Mouse (Mus musculus) CH12F3 (cell line): ENCODE measurements around the gene Igsf9.

ENCODE experiments used
- in situ Hi-C: fragments of 300-500 bp; cut with MboI; formaldehyde crosslinking; loops from 2 replicates; pipeline ENCODE4 v1.14.3; 2020; ENCODE audit warnings: low sequenced_read_pairs

Igsf9 gene

DNA sequence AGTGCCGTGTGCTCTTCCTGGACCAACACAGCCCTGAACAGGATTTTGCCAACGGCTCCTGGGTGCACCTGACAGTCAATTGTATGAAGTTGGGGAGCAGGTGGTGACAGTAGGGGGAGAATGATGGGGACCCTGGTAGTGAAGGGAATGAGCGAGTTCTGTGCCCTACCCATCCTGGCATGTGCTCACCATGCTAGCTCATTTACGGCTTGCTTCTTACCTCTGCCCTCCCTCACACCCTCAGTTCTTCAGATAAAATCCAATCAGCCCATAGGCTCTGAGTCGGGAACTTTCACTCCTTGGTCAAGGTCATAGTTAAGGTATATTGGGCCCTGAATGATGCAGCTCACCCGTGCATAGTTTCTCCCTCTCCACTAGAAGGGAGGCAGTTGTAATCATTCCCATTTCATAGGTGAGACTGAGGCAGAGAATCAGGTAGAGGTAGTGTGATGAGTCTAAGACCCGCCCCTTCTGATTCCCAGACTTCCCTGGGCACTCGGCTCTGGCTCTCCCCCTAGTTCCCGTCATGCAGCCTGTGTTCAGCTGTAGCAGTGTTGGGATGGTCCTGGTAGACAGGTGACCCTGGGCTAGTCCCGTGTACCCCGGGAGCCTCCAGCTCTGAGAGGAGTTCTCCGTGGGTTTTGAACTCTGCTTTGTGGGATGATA is 8.1 kb downstream of the Igsf9 start:
- in situ Hi-C loops: no loop called here

DNA sequence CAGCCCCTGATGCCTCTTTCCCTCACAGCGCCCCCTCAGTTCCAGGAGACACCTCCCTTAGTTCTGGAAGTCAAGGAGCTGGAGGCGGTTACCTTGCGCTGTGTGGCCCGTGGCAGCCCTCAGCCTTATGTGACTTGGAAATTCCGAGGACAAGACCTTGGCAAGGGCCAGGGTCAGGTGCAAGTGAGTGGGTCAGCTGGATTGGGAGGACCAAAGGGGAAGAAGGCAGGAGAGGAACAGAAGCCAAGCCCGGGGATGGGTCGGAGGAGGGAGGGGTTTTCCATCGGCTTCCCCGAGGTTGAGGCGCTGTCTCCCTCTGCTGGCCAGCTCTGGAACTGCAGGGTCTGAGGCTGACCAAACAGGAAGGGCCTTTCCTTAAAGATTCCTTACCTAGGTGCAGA is 8.7 kb downstream of the Igsf9 start:
- in situ Hi-C loops: no loop called here

DNA sequence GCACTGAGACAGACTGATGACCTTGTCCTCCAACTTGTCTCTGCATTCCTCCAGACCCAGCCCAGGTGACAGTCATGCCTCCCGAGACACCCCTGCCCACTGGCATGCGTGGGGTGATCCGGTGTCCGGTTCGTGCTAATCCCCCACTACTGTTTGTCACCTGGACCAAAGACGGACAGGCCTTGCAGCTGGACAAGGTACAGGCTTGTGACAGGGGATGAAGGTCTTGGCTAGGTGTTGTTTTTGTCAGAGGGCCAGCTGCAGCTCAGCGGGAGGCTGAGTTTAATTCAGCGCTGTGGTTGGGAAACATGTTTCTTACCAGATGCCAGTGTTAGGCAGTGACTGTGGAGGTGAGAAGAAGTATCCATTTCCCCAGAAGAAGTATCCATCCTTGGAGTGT is 10.5 kb downstream of the Igsf9 start:
- in situ Hi-C loops: no loop called here

DNA sequence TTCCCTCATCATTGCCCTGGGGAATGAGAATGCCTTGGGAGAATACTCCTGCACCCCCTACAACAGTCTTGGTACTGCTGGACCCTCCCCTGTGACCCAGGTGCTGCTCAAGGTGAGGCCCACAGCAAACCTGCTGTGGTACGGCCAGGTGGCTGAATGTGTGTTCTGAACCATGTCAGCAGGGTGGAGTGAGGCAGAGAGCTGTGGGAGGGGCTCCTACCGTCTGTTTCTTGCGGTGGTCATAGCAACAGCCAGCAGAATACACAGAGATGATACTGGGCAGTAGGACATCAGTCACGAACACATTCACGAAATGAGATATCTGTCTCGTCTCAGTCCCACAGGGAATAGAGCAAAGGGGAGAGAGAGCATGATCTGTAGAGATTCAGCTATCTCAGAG is 11.9 kb downstream of the Igsf9 start:
- in situ Hi-C loops: no loop called here

DNA sequence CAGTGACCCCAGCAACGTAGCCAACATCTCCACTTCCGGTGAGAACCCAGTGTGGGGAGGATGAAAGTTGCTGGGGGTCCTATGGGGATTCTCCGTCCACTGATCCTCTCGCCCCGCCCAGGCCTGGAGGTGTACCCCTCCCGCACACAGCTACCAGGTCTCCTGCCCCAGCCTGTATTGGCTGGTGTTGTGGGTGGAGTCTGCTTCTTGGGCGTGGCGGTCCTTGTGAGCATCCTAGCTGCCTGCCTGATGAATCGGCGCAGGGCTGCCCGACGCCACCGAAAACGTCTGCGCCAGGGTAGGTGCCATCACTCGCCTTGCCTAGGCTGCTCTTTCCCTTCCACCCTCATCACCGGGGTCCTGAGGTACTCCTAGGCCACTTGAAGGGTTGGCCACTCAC is 14.4 kb downstream of the Igsf9 start:
- in situ Hi-C loops: no loop called here

DNA sequence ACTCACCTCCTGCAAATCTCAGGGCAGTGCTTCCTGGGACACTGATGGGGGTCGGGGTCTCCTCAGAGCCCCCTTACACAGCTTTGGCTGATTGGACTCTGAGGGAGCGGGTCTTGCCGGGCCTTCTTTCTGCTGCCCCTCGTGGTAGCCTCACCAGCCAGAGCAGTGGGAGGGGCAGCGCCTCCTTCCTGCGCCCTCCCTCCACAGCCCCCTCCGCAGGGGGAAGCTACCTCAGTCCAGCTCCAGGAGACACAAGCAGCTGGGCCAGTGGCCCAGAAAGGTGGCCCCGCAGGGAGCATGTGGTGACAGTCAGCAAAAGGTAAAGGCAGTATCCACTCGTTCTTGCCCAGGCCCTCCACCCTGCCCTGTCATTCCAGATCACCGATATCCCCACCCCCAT is 15.8 kb downstream of the Igsf9 start:
- in situ Hi-C loops: no loop called here

DNA sequence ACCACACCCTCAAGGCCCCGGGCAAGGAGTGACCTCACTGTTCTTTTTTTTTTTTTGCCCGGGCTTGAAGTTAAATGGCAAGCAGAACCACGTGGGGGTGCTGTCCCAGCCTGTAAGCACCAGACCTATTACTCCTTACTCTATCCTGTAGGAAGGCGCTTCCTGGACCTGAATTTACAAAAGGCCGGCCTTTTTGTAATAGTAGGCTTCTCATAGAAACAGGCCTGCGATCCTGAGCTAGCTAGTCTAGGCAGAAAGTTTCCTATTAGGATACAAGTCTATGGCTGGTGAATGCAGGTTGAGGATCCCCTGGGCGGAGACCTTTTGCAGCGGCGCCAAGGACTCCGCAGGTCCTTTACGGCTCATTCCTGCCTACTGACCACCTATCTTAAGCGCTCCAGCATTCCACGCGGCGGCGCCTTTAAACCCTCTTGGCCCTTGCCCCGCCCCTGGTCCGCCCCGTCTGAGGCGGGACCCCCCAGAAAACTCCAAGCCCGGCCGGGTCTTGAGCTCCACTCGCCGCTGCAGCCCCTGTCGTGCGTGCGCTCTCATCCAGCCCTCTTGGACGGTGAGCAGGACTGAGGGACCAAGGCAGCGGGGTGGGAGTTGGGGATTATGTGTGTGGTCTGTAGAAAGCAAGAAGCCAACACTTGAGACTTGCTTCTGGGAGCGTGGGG is 18.3 kb downstream of the Igsf9 start, which contains the start of gene Tagln2:
Gene Tagln2, plus strand, starts transcription at position 283 of the 677 bp plus-strand sequence.
- in situ Hi-C loops: no loop called here

DNA sequence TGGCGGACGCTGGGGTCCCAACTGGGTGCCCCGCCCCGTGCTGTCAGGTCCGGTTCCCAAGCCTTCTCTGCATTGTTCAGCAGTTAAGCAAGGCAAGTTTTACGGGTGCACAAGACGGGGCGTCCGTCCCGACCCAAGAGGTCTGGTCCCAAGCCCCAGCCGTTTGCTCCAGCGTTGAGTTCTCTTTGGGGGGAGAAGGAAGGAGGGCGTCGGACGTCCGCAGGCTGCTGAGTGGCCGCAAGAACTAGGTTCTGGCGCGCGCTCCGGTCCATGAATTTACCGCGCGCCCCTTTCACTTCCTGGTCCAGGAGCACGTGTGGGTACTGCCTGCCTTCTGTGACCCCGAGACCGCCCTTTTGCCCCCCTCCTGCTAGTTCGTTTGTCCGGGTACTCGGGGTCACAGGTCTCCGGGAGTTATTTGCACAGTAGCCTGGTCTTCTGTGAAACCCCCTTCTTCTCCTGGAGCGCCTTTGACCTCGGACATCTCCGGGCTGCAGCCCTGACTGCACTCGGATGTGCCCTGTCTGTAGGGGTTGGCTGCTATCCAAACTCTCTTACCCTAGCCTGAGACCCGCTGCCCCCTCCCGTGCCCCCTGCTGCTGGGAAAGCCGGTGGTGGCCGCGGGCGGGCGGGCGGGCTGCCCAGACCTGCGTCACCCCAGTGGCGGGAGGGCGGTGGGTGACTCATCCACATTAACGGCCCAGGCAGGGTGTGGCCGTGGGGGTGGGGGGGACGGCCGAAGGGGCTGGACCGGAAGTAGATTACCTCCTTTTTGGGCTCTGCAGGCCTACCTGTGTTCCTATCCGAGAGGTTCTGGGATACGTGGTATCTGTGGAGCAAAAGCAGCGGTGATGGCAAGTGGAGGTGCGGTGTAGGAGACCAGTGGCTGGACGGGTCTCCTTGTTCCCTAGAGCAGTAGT is 19.1 kb downstream of the Igsf9 start:
- in situ Hi-C loops: no loop called here

DNA sequence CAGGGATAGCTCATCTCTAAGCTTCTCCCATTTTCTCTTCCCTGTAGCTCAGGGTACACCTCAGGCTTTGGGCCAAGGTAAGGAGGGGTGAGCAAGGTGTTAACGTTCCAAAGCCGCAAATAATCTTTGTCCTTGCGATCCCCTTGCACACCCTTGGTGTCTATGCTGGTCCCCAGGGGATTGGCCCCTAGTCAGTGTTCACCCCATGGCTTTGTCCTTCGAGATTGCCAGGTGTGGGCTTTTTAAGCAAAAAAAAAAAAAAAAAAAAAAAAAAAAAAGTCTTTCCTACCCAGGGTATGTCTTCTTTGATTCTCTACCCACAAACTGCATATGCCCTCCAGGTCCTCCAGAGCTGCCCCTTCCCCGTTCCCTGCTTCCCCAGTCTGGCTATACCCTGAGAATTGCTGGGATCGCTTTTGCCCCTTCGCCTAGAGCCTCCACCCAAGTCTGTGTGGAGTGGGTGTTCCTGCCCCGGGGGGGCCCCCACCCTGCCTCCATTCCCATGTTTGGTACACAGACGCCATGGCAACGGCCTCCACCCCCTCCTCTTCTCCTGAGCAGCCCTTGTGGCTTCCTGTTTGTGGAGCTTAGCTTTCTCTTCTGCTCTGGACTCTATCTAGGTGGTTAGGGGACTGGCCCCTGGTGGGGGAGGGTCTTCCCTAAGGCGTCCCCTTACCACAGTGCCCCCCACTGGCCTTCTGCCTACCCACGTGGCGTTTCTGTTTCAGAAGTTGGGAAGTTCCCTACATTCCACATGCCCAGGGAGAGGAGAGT is 20.0 kb downstream of the Igsf9 start:
- in situ Hi-C loops: no loop called here

DNA sequence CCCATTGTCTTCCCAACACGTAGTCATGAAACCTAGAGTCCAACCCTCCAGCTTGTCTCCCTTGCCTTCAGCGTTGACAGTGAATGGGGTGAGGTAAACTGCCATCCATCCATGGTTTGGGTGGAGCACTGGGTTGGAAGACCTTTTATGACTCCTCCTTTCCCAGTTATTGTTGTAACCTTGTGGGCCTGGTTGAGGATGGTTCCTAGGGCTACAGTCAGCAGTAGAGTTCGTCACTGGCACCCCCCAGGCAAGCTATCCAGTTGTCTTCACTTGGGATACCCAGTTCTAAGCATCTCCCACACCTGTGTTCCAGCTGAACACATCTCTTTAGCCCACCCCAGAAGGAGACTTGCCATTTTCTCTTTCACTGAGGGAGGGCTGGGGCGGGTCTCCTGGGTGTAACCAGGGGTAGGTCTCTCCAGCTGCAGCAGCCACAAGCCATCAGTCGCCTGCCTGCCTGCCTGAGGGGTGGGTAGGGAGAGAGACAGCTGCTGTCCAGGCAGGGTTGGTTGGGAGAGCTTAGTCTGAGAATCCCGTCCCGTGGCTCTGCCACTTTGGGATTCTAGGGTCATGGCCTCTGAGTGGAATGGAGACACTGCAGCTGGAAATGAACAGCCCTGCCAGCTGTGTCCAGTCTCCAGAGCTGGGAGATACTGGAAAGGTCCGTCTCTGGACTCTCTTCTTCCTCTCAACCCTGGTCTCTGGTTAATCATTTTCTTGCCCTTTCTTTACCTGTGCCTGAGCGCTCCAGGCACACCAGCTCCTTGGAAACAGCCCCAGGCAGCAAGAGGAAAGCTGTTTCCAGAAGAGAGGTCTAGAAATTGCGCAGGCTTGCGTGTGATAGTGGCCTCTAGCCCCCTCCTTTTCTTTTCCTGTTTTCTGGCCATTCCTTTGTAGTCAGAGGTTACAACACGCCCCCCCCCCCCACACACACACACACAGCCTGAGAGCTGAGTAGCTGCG is 20.8 kb downstream of the Igsf9 start:
- in situ Hi-C loops: no loop called here

DNA sequence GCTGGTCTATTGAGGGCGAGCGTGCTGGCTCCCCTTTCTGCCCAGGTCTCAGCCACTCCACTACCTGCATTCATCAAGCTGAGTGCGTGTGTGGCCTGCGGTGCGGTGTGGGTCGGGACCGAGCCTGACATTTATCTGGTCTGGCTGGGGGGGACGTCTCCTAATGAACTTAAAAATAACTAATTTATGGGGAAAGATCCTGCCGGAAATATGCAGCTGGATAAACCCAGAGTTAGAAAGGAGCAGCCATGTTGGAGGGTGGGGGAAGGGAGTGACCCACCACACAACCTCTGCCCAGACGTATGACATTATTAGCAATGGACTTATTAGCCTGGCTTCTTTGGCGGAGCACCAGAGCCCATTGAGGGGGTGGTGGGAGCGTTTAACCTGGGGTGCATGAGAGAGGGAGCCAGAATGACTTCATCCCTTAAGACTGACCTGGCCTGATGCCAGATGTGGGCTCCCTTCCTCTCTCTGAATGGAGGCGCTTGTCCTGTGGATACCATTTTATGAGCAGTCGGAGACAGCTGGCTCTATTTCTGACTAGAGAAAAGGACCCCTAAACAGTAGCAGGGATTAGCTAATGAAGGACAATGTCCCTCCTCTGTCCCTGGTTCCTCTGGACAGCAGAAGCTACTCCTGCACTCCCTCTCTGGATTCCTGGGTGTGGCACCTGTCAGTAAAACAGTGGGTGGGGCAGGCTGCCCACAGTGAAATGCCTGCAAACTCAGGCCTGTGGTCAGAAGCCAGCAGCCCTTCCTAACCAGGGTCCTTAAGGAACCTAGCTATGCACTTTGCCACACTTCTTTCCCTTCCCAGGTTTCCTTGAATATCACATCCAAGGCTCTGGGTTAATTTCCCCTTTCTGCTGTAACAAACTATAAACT is 21.8 kb downstream of the Igsf9 start:
- in situ Hi-C loops: no loop called here

DNA sequence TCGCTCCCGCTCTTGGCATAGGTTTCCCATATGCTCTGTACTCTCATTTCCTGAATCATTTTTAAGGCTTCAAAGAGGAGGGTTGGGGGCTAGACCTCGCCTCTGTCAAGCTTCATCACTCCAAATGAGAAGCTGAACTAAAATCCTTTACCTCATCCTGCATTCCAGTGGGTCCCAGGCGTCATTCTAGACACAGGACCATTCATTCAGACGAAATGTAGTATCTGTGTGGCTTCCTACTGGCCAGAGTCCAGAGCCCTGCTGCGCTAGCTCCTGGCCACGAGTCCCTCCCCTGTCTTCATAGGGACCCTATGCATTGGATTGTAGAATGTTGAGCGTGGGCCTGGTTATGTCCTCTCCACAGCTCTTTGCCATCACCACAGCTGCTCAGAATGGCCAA is 23.2 kb downstream of the Igsf9 start:
- in situ Hi-C loops: no loop called here

DNA sequence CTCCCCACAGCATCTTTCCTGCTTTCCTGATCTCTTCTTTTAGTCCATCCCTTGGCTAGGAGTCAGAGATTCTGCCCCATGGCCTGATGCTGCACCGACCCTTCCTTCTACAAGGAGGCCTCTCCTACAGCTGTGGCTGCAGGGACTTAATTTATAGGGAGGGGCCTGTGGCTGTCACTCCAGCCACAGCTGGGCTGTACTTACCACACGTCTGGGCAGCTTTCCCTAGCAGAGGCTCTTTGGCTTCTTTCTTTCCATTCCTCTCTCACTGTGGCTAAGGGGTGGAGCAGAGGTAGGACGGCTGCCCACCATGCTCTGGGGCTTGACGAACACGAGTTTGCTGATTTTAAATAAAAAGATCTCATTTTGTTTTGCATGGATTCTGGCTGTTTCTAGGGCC is 25.4 kb downstream of the Igsf9 start:
- in situ Hi-C loops: no loop called here

DNA sequence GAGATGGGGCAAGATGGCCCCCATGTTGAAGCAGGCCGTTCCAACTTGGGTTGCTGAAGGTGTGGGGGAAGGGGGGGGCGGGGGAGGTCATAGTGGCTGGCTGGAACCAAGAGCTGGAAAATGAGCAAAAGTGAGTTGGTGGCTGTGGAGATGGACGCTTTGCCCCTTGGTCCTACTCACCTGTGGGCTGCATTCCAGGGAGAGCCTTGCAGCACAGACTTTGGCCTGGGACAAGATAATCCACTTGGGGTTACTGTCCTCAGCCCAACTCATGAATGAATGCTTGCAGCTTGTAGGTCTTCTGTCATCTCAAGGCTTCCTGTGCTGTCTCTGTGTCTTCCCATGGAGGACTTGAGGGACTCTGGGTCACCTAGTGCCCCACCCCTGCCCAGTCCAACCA is 26.1 kb downstream of the Igsf9 start:
- in situ Hi-C loops: no loop called here

DNA sequence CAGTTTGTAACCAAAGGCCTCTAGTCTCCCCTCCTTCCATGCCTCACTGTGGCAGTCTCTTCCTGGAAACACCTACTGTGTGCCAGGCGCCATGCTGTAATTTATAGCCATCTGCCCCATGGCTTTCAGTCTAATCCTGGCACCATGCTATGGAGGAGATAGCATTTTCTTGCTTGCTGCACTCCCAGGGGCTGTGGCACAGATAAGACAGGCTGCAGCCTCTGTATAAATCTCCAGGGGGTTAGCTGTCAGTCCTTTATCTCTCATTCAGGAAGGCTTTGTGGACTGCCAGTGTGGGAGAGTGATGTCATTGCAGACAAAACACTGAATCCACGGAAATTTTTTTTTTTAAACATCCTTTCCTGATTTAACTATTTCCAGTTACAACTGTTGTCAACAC is 26.6 kb downstream of the Igsf9 start:
- in situ Hi-C loops: no loop called here

DNA sequence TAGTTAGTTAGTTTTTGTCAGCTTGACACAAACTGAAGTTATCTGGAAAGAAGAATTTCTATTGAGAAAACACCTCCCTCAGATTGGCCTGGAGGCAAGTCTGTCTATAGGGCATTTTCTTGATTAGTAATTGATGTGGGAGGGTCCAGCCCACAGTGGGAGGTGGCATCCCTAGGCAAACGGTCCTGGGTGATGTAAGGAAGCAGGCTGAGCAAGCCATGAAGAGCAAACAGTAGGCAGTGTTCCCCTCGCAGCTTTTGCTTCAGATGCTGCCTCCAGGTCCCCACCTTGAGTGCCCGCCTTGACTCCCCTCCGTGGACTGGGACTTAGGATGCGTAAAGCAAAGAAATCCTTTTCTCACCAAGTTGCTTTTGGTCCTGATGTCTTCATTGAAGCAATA is 27.6 kb downstream of the Igsf9 start:
- in situ Hi-C loops: no loop called here

DNA sequence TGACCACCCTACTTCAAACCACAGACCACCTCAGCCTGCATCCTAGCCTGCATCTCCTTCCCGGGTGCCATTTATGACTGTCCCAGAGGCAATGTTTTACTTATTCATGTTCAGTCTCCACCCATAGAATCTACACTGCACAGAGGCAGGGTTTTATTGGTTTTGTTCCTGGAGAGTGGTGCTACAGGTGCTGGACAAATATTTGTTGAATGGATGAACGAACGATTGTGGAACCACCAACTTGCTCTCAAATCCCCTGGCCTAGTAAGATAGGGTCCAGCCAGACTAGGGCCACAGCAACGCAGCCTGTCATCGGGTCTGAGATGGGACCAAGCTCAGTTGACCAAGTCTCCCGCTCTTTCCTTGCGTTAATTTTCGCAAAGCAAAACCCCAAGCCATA is 28.4 kb downstream of the Igsf9 start:
- in situ Hi-C loops: no loop called here

DNA sequence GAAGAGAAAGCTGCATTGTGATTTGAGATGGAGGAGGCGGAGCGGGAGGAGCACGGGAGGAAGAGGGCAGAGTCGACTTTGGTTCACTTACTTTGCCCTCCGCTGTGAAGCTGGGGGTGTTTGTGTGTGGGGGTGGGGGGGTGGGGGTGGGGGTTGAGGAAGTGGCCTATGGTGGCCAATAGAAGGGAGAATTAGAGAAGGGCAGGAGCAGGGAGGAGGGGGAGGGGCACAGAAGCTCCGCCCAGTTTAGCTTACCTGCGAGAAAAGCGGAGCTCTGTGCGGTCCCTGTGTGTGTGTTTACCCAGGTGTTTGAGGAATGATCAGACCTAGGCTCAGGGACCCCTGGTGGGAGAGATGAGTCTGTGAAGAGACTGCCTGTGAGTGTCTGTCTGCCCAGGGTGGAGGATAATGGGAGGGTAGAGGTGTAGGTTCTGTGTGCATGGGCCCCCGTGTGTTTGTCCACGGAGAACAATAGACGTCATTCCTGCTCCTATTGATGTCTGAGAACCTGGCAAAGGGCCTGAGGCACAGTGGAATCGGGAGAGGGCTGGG is 28.9 kb downstream of the Igsf9 start:
- in situ Hi-C loops: no loop called here

DNA sequence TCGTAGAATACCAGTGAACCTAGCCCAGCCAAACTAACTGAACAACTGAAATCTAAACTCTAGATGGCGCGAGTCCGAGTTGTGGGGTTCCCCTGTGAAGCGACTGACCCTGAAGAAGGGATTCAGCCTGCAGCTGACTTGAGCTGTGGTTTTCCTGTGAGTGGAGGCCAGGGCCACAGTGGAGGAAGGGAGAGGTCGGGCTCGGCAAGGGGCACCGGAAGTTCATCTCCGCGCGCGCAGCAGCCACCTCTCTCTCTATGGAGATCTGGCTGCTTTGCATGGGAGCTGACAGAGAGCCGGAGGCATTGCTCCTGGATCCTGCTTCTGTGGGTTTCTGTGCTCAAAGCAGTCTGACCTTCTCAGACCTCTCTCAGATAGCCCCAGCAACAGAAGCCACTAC is 31.4 kb downstream of the Igsf9 start:
- in situ Hi-C loops: no loop called here
